Mouse (Mus musculus) olfactory bulb, adult 2 months (tissue): ENCODE data around the gene Ptpn6.

Experiments
- CTCF ChIP-seq: fragments of 200-500 bp; IDR thresholded peaks from 2 replicates; pipeline ENCODE4 v1.5.1; 2012; ENCODE audit warnings: low read depth, mild to moderate bottlenecking, low read length, moderate library complexity; ENCODE audit not compliant: insufficient read depth
- POLR2A ChIP-seq: fragments of 200-500 bp; IDR thresholded peaks from 2 replicates; pipeline ENCODE4 v1.6.1; 2012; ENCODE audit warnings: mild to moderate bottlenecking, low read depth, low read length, moderate library complexity; ENCODE audit not compliant: insufficient read depth

DNA sequence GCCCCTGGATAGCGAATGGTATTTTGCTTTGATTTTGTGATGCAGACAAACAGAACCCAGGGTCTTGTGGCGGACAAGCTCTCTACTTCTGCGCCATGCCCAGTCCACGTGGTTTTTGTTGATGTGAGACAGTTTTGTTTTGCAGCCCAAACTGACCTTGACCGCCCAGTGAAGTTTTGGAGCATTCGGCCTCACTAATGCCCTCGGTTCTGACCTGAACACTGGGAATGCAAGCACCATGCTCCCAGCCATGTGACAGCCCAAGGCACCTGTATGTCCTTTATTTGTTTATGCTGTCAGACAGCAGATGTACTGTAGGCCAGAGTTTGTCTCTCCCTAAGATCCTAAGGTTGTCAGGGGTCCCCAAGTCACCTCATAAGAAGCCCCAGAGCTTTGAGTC, 63.9 kb downstream of the Ptpn6 start:
- no peak for TF ChIP-seq CTCF
- TF ChIP-seq POLR2A: no peak
